Mouse (Mus musculus) kidney, embryonic 16.5 days (tissue): Measurements from ENCODE around the gene Bcat1. TPM values are rescaled to one million over a fixed set of nuclear protein-coding genes. Genes with fewer than 3 reads are reported as not detected.

Experiments
- ATAC-seq: fragments of 200-750 bp; cut with Nextera tagmentation; 2 replicates; pipeline ENCODE4 v1.8.0; 2017; ENCODE audit warnings: moderate TSS enrichment; ENCODE audit not compliant: low FRiP score, low TSS enrichment
- H3K27ac ChIP-seq: fragments of 300-500 bp; sonication (generic); 2 replicates; pipeline ENCODE4 v1.5.1; 2014; ENCODE audit warnings: low read length
- H3K27me3 ChIP-seq: fragments of 300-500 bp; sonication (generic); 2 replicates; pipeline ENCODE4 v1.6.1; 2014; ENCODE audit warnings: low read length, control low read depth, mixed read lengths; ENCODE audit not compliant: insufficient read depth
- H3K36me3 ChIP-seq: fragments of 300-500 bp; sonication (generic); 2 replicates; pipeline ENCODE4 v1.6.1; 2014; ENCODE audit warnings: low read length, control low read depth, mixed read lengths; ENCODE audit not compliant: insufficient read depth
- H3K4me1 ChIP-seq: fragments of 300-500 bp; sonication (generic); 2 replicates; pipeline ENCODE4 v1.6.1; 2014; ENCODE audit warnings: low read length, control low read depth, mixed read lengths; ENCODE audit not compliant: insufficient read depth
- H3K4me2 ChIP-seq: fragments of 300-500 bp; sonication (generic); replicated peaks from 2 replicates; pipeline ENCODE4 v1.6.1; 2014; ENCODE audit warnings: low read depth, low read length
- H3K4me3 ChIP-seq: fragments of 300-500 bp; sonication (generic); 2 replicates; pipeline ENCODE4 v1.5.1; 2014; ENCODE audit warnings: mild to moderate bottlenecking, low read length
- H3K9ac ChIP-seq: fragments of 300-500 bp; sonication (generic); replicated peaks from 2 replicates; pipeline ENCODE4 v1.6.1; 2014; ENCODE audit warnings: low read length
- H3K9me3 ChIP-seq: fragments of 300-500 bp; sonication (generic); 2 replicates; pipeline ENCODE4 v1.6.1; 2016; ENCODE audit warnings: low read length, control low read depth
- WGBS: fragments of 180-500 bp; shearing (Covaris S2); extraction: QIAGEN DNeasy Blood & Tissue Kit; methylation state at CpG from one replicate; pipeline ENCODE4 v1.1.7; 2014; 5-methylcytosine and 5-hydroxymethylcytosine counted together
- polyA plus RNA-seq: library from polyadenylated mRNA; unstranded; fragments of >200 nt; fragmentation: Nextera tagmentation; extraction: Ambion mirVana; gene quantifications from 2 replicates; pipeline ENCODE4 v1.2.1, GENCODE M21; 2015

Gene Bcat1
- polyA plus RNA-seq, 1 experiment from 2014 or later = 7.1 TPM

- Histone ChIP-seq H3K36me3 (no peaks in the 10 kb centered on the region), H3K27ac (no peak overlapping the region), H3K4me2 (no peak overlapping the region), H3K9me3 (peaks cover 6% of the 10 kb centered on the region; the same call in 1 of the 2 replicates), H3K9ac (no peak overlapping the region), H3K4me1 (no peaks in the 10 kb centered on the region; the same call in 1 of the 2 replicates), H3K4me3 (no peak overlapping the region), H3K27me3 (no peaks in the 10 kb centered on the region)
- 62% methylated on average over 4 of the region's 4 CpGs for WGBS
- peak; percentile 62 for ATAC-seq
These were observed 55.4 kb downstream of the Bcat1 start for GRCm38 (mm10) chr6:145020553-145020952.

- Histone ChIP-seq H3K9ac (no peak overlapping the region), H3K27me3 (no peaks in the 10 kb centered on the region), H3K36me3 (no peaks in the 10 kb centered on the region), H3K27ac (no peak overlapping the region), H3K4me3 (no peak overlapping the region), H3K9me3 (peaks cover 8% of the 10 kb centered on the region), H3K4me2 (no peak overlapping the region), H3K4me1 (no peaks in the 10 kb centered on the region; the same call in 1 of the 2 replicates)
- ATAC-seq = no peak
- WGBS = 91% methylated on average over 5 of the region's 5 CpGs
These were observed 57.7 kb downstream of the Bcat1 start for GRCm38 (mm10) chr6:145018295-145018694.

- Histone ChIP-seq H3K9me3 (peaks cover 4% of the 10 kb centered on the region; the same call in 1 of the 2 replicates), H3K36me3 (no peaks in the 10 kb centered on the region), H3K4me3 (no peak overlapping the region), H3K9ac (no peak overlapping the region), H3K27ac (no peak overlapping the region), H3K4me2 (no peak overlapping the region), H3K27me3 (no peaks in the 10 kb centered on the region), H3K4me1 (no peaks in the 10 kb centered on the region; the same call in 1 of the 2 replicates)
- ATAC-seq = no peak
- 85% methylated on average over 4 of the region's 4 CpGs for WGBS
These were observed 58.5 kb downstream of the Bcat1 start for GRCm38 (mm10) chr6:145017508-145017907.

DNA sequence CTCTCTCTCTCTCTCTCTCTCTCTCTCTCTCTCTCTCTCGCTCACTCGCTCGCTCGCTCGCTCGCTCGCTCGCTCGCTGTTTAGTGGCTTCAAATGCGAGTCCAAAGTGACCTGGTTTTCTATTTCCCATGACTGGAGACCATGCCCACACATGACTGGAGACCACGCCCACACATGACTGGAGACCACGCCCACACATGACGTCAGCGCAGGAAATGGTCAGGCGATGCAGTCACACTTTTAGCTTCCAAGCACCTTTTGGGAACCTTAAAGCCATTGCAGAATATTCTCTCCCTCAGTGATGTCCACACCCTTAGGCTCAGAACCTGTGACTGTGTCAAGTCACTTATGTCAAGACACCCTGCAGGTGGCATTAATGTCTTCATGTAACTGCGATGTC, 59.3 kb downstream of the Bcat1 start:
- Histone ChIP-seq H3K9me3 (peaks cover 4% of the 10 kb centered on the region; the same call in 1 of the 2 replicates), H3K4me2 (no peak overlapping the region), H3K4me3 (no peak overlapping the region), H3K4me1 (no peaks in the 10 kb centered on the region), H3K36me3 (no peaks in the 10 kb centered on the region), H3K27ac (no peak overlapping the region), H3K27me3 (no peaks in the 10 kb centered on the region), H3K9ac (no peak overlapping the region)
- no peak for ATAC-seq
- 93% methylated on average over 16 of the region's 16 CpGs for WGBS

DNA sequence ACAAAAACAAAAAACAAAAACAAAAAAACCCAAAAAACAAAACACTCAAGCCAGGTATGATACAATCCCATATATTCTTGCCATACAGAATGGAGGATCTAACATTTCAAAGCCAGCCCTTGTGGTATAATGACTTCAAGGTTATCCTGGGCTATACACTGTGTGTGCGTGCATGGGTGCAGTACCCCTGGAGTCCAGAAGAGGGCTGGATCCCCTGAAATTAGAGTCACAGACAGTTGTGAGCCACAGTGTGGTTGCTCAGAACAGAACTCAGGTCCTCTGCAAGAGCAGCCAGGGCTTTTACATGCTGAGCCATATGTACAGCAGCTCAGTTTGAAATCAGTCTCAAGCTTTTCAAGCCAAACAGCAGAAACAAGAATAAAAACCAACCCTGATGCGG, 61.0 kb downstream of the Bcat1 start:
- 100% methylated on average over 2 of the region's 2 CpGs for WGBS
- Histone ChIP-seq H3K9me3 (peaks cover 4% of the 10 kb centered on the region; the same call in 1 of the 2 replicates), H3K9ac (no peak overlapping the region), H3K27me3 (no peaks in the 10 kb centered on the region), H3K27ac (no peak overlapping the region), H3K4me2 (no peak overlapping the region), H3K4me1 (no peaks in the 10 kb centered on the region), H3K36me3 (no peaks in the 10 kb centered on the region), H3K4me3 (no peak overlapping the region)
- ATAC-seq = no peak

- no peak overlapping the region for H3K4me2 ChIP-seq
- 52% methylated on average over 8 of the region's 8 CpGs for WGBS
- ATAC-seq = peak; percentile 60; the same call in 1 of the 2 replicates
These were observed 63.3 kb downstream of the Bcat1 start for GRCm38 (mm10) chr6:145012699-145013098.

GRCm38 (mm10) chr6:145011141-145011540, 64.8 kb downstream of the Bcat1 start:
- H3K9me3 ChIP-seq = peaks cover 4% of the 10 kb centered on the region; the same call in 1 of the 2 replicates
- H3K27me3 ChIP-seq = no peaks in the 10 kb centered on the region
- no peak overlapping the region for H3K27ac ChIP-seq
- no peak overlapping the region for H3K9ac ChIP-seq
- H3K4me3 ChIP-seq = no peak overlapping the region
- no peaks in the 10 kb centered on the region for H3K36me3 ChIP-seq
- 83% methylated on average over 8 of the region's 8 CpGs for WGBS
- no peaks in the 10 kb centered on the region for H3K4me1 ChIP-seq
- H3K4me2 ChIP-seq = no peak overlapping the region
- ATAC-seq = no peak

More at GRCm38 (mm10) chr6:145012699-145013098, 63.3 kb downstream of the Bcat1 start:
- Histone ChIP-seq H3K27me3 (no peaks in the 10 kb centered on the region), H3K9ac (no peak overlapping the region), H3K9me3 (peaks cover 4% of the 10 kb centered on the region; the same call in 1 of the 2 replicates), H3K27ac (no peak overlapping the region), H3K4me1 (no peaks in the 10 kb centered on the region), H3K4me3 (no peak overlapping the region), H3K36me3 (no peaks in the 10 kb centered on the region)

DNA sequence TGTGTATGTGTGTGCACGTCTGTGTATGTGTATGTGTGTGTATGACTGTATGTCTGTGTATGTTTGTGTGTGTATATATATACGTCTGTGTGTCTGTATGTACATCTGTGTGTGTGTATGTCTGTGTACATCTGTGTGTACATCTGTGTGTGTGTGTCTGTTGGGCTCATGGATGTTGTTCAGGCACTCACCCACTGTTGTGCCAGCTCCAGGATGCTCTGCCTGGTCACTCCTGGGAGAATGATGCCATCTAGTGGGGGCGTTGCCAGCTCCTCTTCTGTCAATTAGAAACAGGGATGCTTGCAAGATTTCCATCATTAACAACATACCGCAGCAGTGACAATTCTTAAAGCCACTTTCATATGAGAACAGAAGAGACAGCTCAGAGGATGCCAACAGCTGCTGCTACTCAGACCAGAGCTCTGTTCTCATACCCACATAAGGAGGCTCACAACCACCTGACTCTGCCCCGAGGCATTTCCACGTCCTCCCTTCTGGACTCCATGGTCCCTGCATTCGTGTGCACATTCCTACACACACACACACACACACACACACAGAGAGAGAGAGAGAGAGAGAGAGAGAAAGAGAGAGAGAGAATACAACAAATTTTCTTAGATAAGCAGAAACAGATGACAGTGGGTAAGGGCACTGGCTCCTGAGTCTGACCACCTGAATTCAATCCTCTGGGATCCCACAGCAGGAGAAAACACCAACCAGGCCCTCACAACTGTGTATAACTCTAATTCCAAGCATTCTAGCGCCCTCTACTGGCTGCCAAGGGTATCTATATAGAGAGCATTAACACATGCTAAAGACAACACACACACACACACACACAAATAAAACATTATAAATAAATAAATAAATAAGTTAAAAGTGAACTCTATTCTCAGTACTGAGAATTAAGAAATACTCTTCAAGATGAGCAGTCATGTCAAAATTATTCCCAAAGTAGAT, 65.8 kb downstream of the Bcat1 start:
- Histone ChIP-seq H3K4me1 (no peaks in the 10 kb centered on the region), H3K9me3 (peaks cover 3% of the 10 kb centered on the region; the same call in 1 of the 2 replicates), H3K27ac (no peak overlapping the region), H3K4me3 (no peak overlapping the region), H3K4me2 (no peak overlapping the region), H3K36me3 (no peaks in the 10 kb centered on the region), H3K9ac (no peak overlapping the region), H3K27me3 (no peaks in the 10 kb centered on the region)
- no peak for ATAC-seq
- 75% methylated on average over 8 of the region's 8 CpGs for WGBS

DNA sequence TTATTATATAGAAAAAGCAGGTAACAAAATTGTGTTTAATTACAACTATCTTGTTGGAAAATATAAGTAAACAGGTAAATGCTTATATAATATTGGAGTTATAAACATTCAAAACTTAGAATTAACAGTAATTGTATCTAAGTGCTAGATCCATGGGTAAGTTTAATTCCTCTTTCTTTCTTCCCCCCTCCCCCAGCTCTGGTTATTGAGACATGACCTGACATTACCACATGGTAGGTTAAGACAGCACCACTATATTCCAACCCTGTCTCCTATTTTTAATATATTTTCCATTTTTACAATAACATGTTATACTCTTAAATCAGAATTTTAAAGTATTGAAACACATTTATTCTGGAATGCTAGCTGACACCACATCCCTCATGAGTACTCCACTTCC, 72.5 kb downstream of the Bcat1 start:
- no peaks in the 10 kb centered on the region for H3K27me3 ChIP-seq
- no peaks in the 10 kb centered on the region for H3K4me1 ChIP-seq
- H3K4me3 ChIP-seq = no peak overlapping the region
- no peaks in the 10 kb centered on the region for H3K36me3 ChIP-seq
- H3K27ac ChIP-seq = no peak overlapping the region
- H3K9ac ChIP-seq = no peak overlapping the region
- H3K9me3 ChIP-seq = no peaks in the 10 kb centered on the region
- no peak for ATAC-seq
- H3K4me2 ChIP-seq = no peak overlapping the region
